Mouse (Mus musculus) frontal cortex, adult 2 months (tissue): ENCODE results near the gene Rpusd3. TPM values are rescaled to one million over a fixed set of nuclear protein-coding genes. Genes with fewer than 3 reads are reported as not detected.

Source experiments
- DNase-seq, 2 experiments: peaks; one replicate each; pipeline ENCODE4 v3.0.0; 2022; ENCODE audit warnings: low spot score in 1 of 2; ENCODE audit errors: extremely low spot score in 1 of 2
- polyA plus RNA-seq: library from polyadenylated mRNA; depleted of rRNA; stranded (reverse); fragments of >200 nt; gene quantifications from 2 replicates; pipeline ENCODE4 v1.2.3, GENCODE M21; 2012; rRNA removed

Gene Rpusd3
- polyA plus RNA-seq, 1 experiment, result 30.1 TPM

- no peak for DNase-seq
These were observed 28.4 kb downstream of the Rpusd3 start for GRCm38 (mm10) chr6:113390715-113391114.

- no peak for DNase-seq
These were observed 30.2 kb downstream of the Rpusd3 start, which contains the start of gene Ttll3 for GRCm38 (mm10) chr6:113388960-113389359. Gene Ttll3, plus strand, starts transcription at chr6:113389260.

GRCm38 (mm10) chr6:113386025-113386424 is 33.1 kb downstream of the Rpusd3 start:
- no peak for DNase-seq

GRCm38 (mm10) chr6:113385160-113385714 is 33.9 kb downstream of the Rpusd3 start:
- DNase-seq, result no peak

GRCm38 (mm10) chr6:113384351-113384927 is 34.7 kb downstream of the Rpusd3 start:
- no peak for DNase-seq

GRCm38 (mm10) chr6:113380480-113380879 is 38.7 kb downstream of the Rpusd3 start:
- DNase-seq, result no peak

- no peak for DNase-seq
These were observed 39.9 kb downstream of the Rpusd3 start for GRCm38 (mm10) chr6:113379246-113379645.

GRCm38 (mm10) chr6:113377496-113378385 is 41.4 kb downstream of the Rpusd3 start, which contains the start of the genes Tada3 and Arpc4:
Gene Tada3, minus strand, starts transcription at chr6:113377883.
Gene Arpc4, plus strand, starts transcription at chr6:113378115.
- DNase-seq, result peak; percentile 80 to 91

GRCm38 (mm10) chr6:113377172-113377495 is 42.0 kb downstream of the Rpusd3 start:
- DNase-seq, result peak in 1 of 2 experiments; percentile 49

- no peak for DNase-seq
These were observed 45.6 kb downstream of the Rpusd3 start for GRCm38 (mm10) chr6:113373491-113373890.

GRCm38 (mm10) chr6:113370194-113370929 is 48.8 kb downstream of the Rpusd3 start:
- DNase-seq, result no peak

GRCm38 (mm10) chr6:113368577-113368976 is 50.6 kb downstream of the Rpusd3 start:
- DNase-seq, result no peak

GRCm38 (mm10) chr6:113368124-113368523 is 51.0 kb downstream of the Rpusd3 start:
- DNase-seq, result no peak

GRCm38 (mm10) chr6:113367574-113367973 is 51.6 kb downstream of the Rpusd3 start:
- no peak for DNase-seq

- DNase-seq, result no peak
These were observed 52.5 kb downstream of the Rpusd3 start for GRCm38 (mm10) chr6:113366639-113367038.

Other genes starting within 250 kb of the Rpusd3 start
- gene Lhfpl4, start 224.0 kb downstream of the Rpusd3 start, polyA plus RNA-seq, result 67.0 and 68.5 TPM in 2 replicates
- 21.7 and 23.9 TPM in 2 replicates for gene Mtmr14, start 181.5 kb downstream of the Rpusd3 start, polyA plus RNA-seq
- 70.1 and 97.8 TPM in 2 replicates for gene Cpne9, start 137.0 kb downstream of the Rpusd3 start, polyA plus RNA-seq
- 24.8 and 27.3 TPM in 2 replicates for gene Brpf1, start 112.2 kb downstream of the Rpusd3 start, polyA plus RNA-seq
- gene Ogg1, start 92.4 kb downstream of the Rpusd3 start, polyA plus RNA-seq, result 10.4 and 11.8 TPM in 2 replicates
- 151 and 173 TPM in 2 replicates for gene Camk1, start 75.4 kb downstream of the Rpusd3 start, polyA plus RNA-seq
- gene Tada3, start 41.5 kb downstream of the Rpusd3 start, polyA plus RNA-seq, result 54.4 and 61.7 TPM in 2 replicates
- 157 and 168 TPM in 2 replicates for gene Arpc4, start 41.2 kb downstream of the Rpusd3 start, polyA plus RNA-seq
- gene Ttll3, start 30.1 kb downstream of the Rpusd3 start, polyA plus RNA-seq, result 22.1 and 22.6 TPM in 2 replicates
- 0.18 and 0.29 TPM in 2 replicates for gene Cidec, start 16.4 kb upstream of the Rpusd3 start, polyA plus RNA-seq
- gene Jagn1, start 23.2 kb upstream of the Rpusd3 start, polyA plus RNA-seq, result 52.3 and 55.4 TPM in 2 replicates
- 0.27 and 0.36 TPM in 2 replicates for gene Il17re, start 39.1 kb upstream of the Rpusd3 start, polyA plus RNA-seq
- gene Il17rc, start 52.1 kb upstream of the Rpusd3 start, polyA plus RNA-seq, result 6.6 and 7.4 TPM in 2 replicates
- 64.3 and 65.2 TPM in 2 replicates for gene Creld1, start 64.0 kb upstream of the Rpusd3 start, polyA plus RNA-seq
- gene Prrt3, start 82.6 kb upstream of the Rpusd3 start, polyA plus RNA-seq, result 30.2 and 31.0 TPM in 2 replicates
- gene Emc3, start 112.3 kb upstream of the Rpusd3 start, polyA plus RNA-seq, result 82.0 and 83.3 TPM in 2 replicates
- 3.0 and 4.3 TPM in 2 replicates for gene Fancd2, start 112.3 kb upstream of the Rpusd3 start, polyA plus RNA-seq
- 0.18 TPM in 1 of 2 replicates, not detected in the other for gene Fancd2os, start 181.4 kb upstream of the Rpusd3 start, polyA plus RNA-seq
- gene Brk1, start 185.4 kb upstream of the Rpusd3 start, polyA plus RNA-seq, result 371 and 428 TPM in 2 replicates
- gene Vhl, start 204.6 kb upstream of the Rpusd3 start, polyA plus RNA-seq, result 49.0 and 51.4 TPM in 2 replicates
- gene Irak2, start 219.1 kb upstream of the Rpusd3 start, polyA plus RNA-seq, result 31.3 and 34.9 TPM in 2 replicates